Mouse (Mus musculus) limb, embryonic 11.5 days (tissue): ENCODE results near the gene Kcnj1. TPM values are rescaled to one million over a fixed set of nuclear protein-coding genes. Genes with fewer than 3 reads are reported as not detected.

Experiments
- ATAC-seq: fragments of 200-750 bp; cut with Nextera tagmentation; 2 replicates; pipeline ENCODE4 v1.8.0; 2017; ENCODE audit warnings: low read depth; ENCODE audit not compliant: insufficient number of reproducible peaks, low FRiP score, low TSS enrichment
- DNase-seq: peaks from one replicate; pipeline ENCODE4 v3.0.0-alpha.2; 2015; ENCODE audit warnings: low spot score
- H3K27ac ChIP-seq: fragments of 300-500 bp; sonication (generic); replicated peaks from 2 replicates; pipeline ENCODE4 v1.5.1; 2014; ENCODE audit warnings: low read depth, mild to moderate bottlenecking, low read length
- H3K27me3 ChIP-seq: fragments of 300-500 bp; sonication (generic); 2 replicates; pipeline ENCODE4 v1.6.1; 2014; ENCODE audit warnings: mild to moderate bottlenecking, low read length, mixed read lengths; ENCODE audit not compliant: control insufficient read depth, insufficient read depth
- H3K36me3 ChIP-seq: fragments of 300-500 bp; sonication (generic); 2 replicates; pipeline ENCODE4 v1.6.1; 2014; ENCODE audit warnings: mild to moderate bottlenecking, low read length, moderate library complexity, mixed read lengths; ENCODE audit not compliant: control insufficient read depth, insufficient read depth
- H3K4me1 ChIP-seq: fragments of 300-500 bp; sonication (generic); 2 replicates; pipeline ENCODE4 v1.6.1; 2014; ENCODE audit warnings: low read length, mixed read lengths; ENCODE audit not compliant: control insufficient read depth, insufficient read depth
- H3K4me2 ChIP-seq: fragments of 300-500 bp; sonication (generic); 2 replicates; pipeline ENCODE4 v1.6.1; 2014; ENCODE audit warnings: low read depth, mild to moderate bottlenecking, moderate library complexity; ENCODE audit not compliant: severe bottlenecking
- H3K4me3 ChIP-seq: fragments of 300-500 bp; sonication (generic); 2 replicates; pipeline ENCODE4 v1.5.1; 2014; ENCODE audit warnings: low read depth, low read length
- H3K9ac ChIP-seq: fragments of 300-500 bp; sonication (generic); 2 replicates; pipeline ENCODE4 v1.6.1; 2014; ENCODE audit warnings: mild to moderate bottlenecking, low read length
- H3K9me3 ChIP-seq: fragments of 300-500 bp; sonication (generic); 2 replicates; pipeline ENCODE4 v1.6.1; 2016; ENCODE audit warnings: low read length; ENCODE audit not compliant: control insufficient read depth
- WGBS: fragments of 180-500 bp; shearing (Covaris S2); extraction: QIAGEN DNeasy Blood & Tissue Kit; methylation state at CpG from one replicate; pipeline ENCODE4 v1.1.7; 2014; 5-methylcytosine and 5-hydroxymethylcytosine counted together
- polyA plus RNA-seq: library from polyadenylated mRNA; unstranded; fragments of >200 nt; fragmentation: Nextera tagmentation; extraction: Ambion mirVana; gene quantifications from 2 replicates; pipeline ENCODE4 v1.2.1, GENCODE M21; 2014

Gene Kcnj1
- polyA plus RNA-seq, 1 experiment from 2014 or later = not detected

- 77% methylated on average over 6 of the region's 6 CpGs for WGBS
- H3K27ac ChIP-seq = peak overlapping the region; percentile 62
- no peak overlapping the region for H3K4me2 ChIP-seq
- H3K36me3 ChIP-seq = peaks cover 12% of the 10 kb centered on the region; the same call in 1 of the 2 replicates
- H3K9me3 ChIP-seq = no peaks in the 10 kb centered on the region; the same call in 1 of the 2 replicates
- no peak overlapping the region for H3K4me3 ChIP-seq
- no peak overlapping the region for H3K9ac ChIP-seq
- H3K27me3 ChIP-seq = no peaks in the 10 kb centered on the region
- ATAC-seq (peak; percentile 44; the same call in 1 of the 2 replicates), DNase-seq (no peak)
- H3K4me1 ChIP-seq = peaks cover 7% of the 10 kb centered on the region; the same call in 1 of the 2 replicates
These were observed 72.3 kb downstream of the Kcnj1 start for GRCm38 (mm10) chr9:32444453-32445201.

- Histone ChIP-seq H3K36me3 (peaks cover 8% of the 10 kb centered on the region; the same call in 1 of the 2 replicates), H3K9me3 (no peaks in the 10 kb centered on the region; the same call in 1 of the 2 replicates), H3K27ac (no peak overlapping the region), H3K4me3 (no peak overlapping the region), H3K27me3 (no peaks in the 10 kb centered on the region), H3K4me1 (peaks cover 7% of the 10 kb centered on the region; the same call in 1 of the 2 replicates), H3K9ac (no peak overlapping the region), H3K4me2 (no peak overlapping the region)
- ATAC-seq = no peak
- WGBS = 58% methylated on average over 3 of the region's 3 CpGs
- peak; percentile 49 for DNase-seq
These were observed 73.5 kb downstream of the Kcnj1 start for GRCm38 (mm10) chr9:32445789-32446188.

DNA sequence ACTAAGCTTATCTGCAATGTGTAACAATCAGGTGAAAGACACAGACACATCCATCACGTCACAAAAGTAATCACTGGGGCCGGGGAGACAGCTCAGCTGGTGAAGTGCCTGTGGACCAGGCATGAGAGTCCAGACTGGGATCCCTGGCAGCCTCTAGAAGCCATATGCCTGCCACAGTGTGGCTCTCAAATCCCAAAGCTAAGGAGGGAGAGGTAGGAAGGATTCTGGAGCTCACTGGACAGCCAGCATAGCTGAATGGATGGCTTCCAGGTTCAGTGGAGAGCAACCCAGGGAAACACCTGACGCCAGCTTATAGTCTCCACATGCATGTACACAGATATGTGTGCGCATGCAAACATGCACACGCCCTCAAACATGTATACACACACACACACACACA lies 76.5 kb downstream of the Kcnj1 start:
- H3K9ac ChIP-seq = no peak overlapping the region
- H3K4me1 ChIP-seq = peaks cover 5% of the 10 kb centered on the region; the same call in 1 of the 2 replicates
- no peak overlapping the region for H3K4me3 ChIP-seq
- no peaks in the 10 kb centered on the region for H3K9me3 ChIP-seq
- DNase-seq (no peak), ATAC-seq (no peak)
- H3K36me3 ChIP-seq = peaks cover 3% of the 10 kb centered on the region; the same call in 1 of the 2 replicates
- no peak overlapping the region for H3K4me2 ChIP-seq
- H3K27me3 ChIP-seq = no peaks in the 10 kb centered on the region
- no peak overlapping the region for H3K27ac ChIP-seq
- 79% methylated on average over 5 of the region's 5 CpGs for WGBS

Other genes starting within 250 kb of the Kcnj1 start
- gene Kcnj5, start 28.1 kb upstream of the Kcnj1 start, polyA plus RNA-seq = 0.14 and 0.35 TPM in 2 replicates
- 62.2 and 68.3 TPM in 2 replicates for gene Fli1, start 170.4 kb downstream of the Kcnj1 start, polyA plus RNA-seq